Mouse (Mus musculus) CD4-positive naive resting alpha-beta T cell, adult 57 days (primary cell): ENCODE measurements around the gene Nup133. TPM values are rescaled to one million over a fixed set of nuclear protein-coding genes. Genes with fewer than 3 reads are reported as not detected.

Source experiments
- total RNA-seq: library from RNA; stranded (reverse); gene quantifications from one replicate; pipeline ENCODE4 v1.2.4, GENCODE M21; 2023

Gene Nup133
- 21.5 TPM for total RNA-seq

DNA sequence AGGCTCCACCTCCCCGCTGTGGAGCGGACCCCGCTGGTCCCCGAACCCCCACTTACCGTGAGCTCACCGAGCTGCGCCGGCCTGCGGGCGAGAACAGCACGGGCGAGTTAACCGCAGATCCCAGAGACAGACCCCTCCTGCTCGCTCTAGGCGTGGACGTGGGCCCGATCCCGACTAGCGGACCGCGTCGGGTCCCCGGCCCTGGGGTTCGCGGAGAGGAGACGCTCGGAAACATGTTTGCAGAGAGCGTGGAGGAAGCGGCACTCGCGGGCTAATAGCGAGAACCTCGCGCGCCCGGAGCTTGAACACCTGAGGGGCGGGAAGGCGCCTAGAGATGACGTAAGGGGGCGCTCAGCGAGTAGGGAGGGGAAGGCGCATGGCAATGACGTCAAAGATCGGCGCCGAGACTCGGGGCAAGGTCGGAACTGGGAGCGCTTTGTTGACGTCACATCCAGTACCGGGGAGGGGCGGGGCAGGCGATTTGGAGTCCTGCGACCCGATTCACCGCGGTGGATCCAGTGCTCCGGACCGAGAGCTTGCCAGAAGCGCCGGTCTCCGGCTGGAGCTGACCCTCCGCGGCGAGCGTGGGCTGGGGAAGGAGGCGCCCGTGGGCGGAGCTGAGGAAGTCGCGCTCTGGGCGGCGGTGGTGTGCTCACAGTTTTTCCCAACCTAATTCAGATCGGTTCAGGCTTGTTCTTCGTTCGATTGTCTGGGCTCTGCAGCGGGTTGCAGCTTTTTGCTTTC lies at the start of gene Nup133:
Nup133 (minus strand) TSS at position 324 of the 744 bp plus-strand sequence.

DNA sequence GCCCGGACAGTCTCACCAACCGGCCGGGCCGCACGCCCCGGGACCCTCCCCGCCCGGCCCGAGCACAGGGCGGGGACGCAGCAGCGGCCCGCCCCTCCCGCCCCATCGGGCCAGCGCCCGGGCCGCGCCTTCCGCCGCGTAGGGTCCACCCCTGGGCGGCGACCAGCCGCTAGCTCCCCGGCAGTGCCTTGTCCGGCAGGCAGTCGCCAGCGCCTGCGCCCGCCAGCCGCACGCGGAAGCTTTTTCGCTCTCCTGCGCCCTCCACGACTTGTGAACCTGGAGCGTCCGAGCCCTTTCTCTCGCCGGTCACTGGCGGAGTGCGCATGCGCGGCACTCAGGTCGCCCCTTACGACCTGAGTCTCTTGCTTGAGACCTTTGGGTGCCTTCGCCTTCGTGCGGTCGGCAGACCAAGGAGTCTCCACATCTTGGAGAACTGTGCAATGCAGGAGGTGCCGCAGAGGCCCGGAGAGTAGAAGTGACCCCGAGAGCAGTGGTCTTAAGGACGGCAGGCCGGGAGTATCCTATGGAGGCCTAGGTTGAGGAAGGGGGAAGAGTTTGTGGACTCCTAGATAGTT lies 33.8 kb upstream of the Nup133 start, which contains the start of gene Abcb10:
Abcb10 (minus strand) TSS at position 297 of the 575 bp plus-strand sequence.

DNA sequence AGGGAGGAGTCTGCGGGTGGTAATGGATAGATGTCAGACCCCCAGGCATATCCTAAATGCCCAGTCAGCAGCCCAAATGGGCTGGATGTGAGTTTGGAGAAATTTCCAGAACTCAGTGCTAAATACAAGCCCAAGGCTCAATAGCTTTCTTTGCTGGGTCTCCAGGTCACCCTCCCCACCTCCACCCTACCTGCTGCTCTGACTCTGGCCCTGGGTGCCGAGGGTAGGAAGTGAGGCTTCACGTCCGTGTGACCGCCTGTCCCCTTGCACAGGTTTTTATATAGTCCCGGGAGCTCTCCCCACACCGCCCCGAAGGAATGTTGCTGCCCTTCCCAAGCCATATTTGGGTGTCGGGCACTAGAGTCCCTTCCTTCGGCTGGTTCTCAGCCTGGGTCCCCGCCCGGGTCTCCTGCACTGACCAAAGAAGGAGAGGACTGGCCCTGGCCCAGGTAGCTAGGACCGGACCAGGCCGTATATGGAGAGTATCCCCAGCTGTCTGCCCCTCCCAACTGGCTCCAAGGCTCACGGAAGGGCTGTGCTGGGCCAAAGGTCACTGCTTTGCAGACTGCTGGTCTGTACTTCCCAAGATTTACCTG lies 54.5 kb downstream of the Nup133 start, which contains the start of gene Acta1:
Acta1 (minus strand) TSS at position 250 of the 596 bp plus-strand sequence.

GRCm38 (mm10) chr8:123859648-123860259 lies 89.3 kb downstream of the Nup133 start, which contains the start of gene Ccsap:
Gene Ccsap, minus strand, starts transcription at chr8:123860209.

Other genes starting within 250 kb of the Nup133 start
- 3.5 TPM for gene Rab4a, start 143.3 kb downstream of the Nup133 start, total RNA-seq
- 23.4 TPM for gene Ccsap, start 89.1 kb downstream of the Nup133 start, total RNA-seq
- gene Acta1, start 54.5 kb downstream of the Nup133 start, total RNA-seq, result 0.68 TPM
- 2.1 TPM for gene Abcb10, start 33.9 kb upstream of the Nup133 start, total RNA-seq
- 60.3 TPM for gene Taf5l, start 72.1 kb upstream of the Nup133 start, total RNA-seq
- gene Urb2, start 72.2 kb upstream of the Nup133 start, total RNA-seq, result 21.1 TPM